Mouse (Mus musculus) layer of hippocampus, postnatal 10 days (tissue): ENCODE measurements around the gene Cdip1. TPM values are rescaled to one million over a fixed set of nuclear protein-coding genes. Genes with fewer than 3 reads are reported as not detected.
"Not testable (repeated sequence)": the region's sequence is repeated elsewhere in the genome, so short reads cannot be mapped to it uniquely, and the experiment has no call there.

Experiments
- DNase-seq, 2 experiments: peaks; one replicate each; pipeline ENCODE4 v3.0.0; 2021; ENCODE audit warnings: low spot score in 2 of 2
- total RNA-seq, 2 experiments: library from RNA; stranded (reverse); gene quantifications; 2 replicates each; pipeline ENCODE4 v1.2.3; 2021

Gene Cdip1
- total RNA-seq, 2 experiments from 2014 or later, result 137 to 139 TPM

GRCm38 (mm10) chr16:4773289-4773970, 16.7 kb downstream of the Cdip1 start:
- DNase-seq, result no peak

GRCm38 (mm10) chr16:4768719-4769118, 21.4 kb downstream of the Cdip1 start:
- DNase-seq, result no peak

GRCm38 (mm10) chr16:4767012-4767790, 22.9 kb downstream of the Cdip1 start:
- no peak for DNase-seq

GRCm38 (mm10) chr16:4765852-4766251, 24.2 kb downstream of the Cdip1 start:
- DNase-seq, result no peak

GRCm38 (mm10) chr16:4763276-4763675, 26.8 kb downstream of the Cdip1 start:
- no peak for DNase-seq

- DNase-seq, result no peak
These were observed 27.7 kb downstream of the Cdip1 start for GRCm38 (mm10) chr16:4762437-4762836.

- DNase-seq, result not testable (repeated sequence)
These were observed 33.3 kb downstream of the Cdip1 start for GRCm38 (mm10) chr16:4756660-4757335.

- no peak for DNase-seq
These were observed 36.0 kb downstream of the Cdip1 start for GRCm38 (mm10) chr16:4754045-4754444.

- no peak for DNase-seq
These were observed 37.9 kb downstream of the Cdip1 start for GRCm38 (mm10) chr16:4752155-4752554.

- DNase-seq, result no peak
These were observed 47.9 kb downstream of the Cdip1 start for GRCm38 (mm10) chr16:4742186-4742585.

GRCm38 (mm10) chr16:4739994-4740393, 50.1 kb downstream of the Cdip1 start:
- DNase-seq, result no peak

- DNase-seq, result no peak
These were observed 53.8 kb downstream of the Cdip1 start for GRCm38 (mm10) chr16:4736262-4736661.

- DNase-seq, result no peak
These were observed 59.2 kb downstream of the Cdip1 start for GRCm38 (mm10) chr16:4730776-4731358.

- no peak for DNase-seq
These were observed 62.1 kb downstream of the Cdip1 start for GRCm38 (mm10) chr16:4727963-4728362.

GRCm38 (mm10) chr16:4727526-4727925, 62.6 kb downstream of the Cdip1 start:
- no peak for DNase-seq

GRCm38 (mm10) chr16:4726528-4727128, 63.5 kb downstream of the Cdip1 start:
- no peak for DNase-seq

GRCm38 (mm10) chr16:4725780-4726527, 64.1 kb downstream of the Cdip1 start, which contains the start of gene Hmox2:
TSS of gene Hmox2 (plus strand) at chr16:4726361.
- DNase-seq, result peak; percentile 91 to 95

- DNase-seq, result no peak
These were observed 64.8 kb downstream of the Cdip1 start for GRCm38 (mm10) chr16:4725266-4725665.

- DNase-seq, result no peak
These were observed 67.2 kb downstream of the Cdip1 start for GRCm38 (mm10) chr16:4722915-4723209.

GRCm38 (mm10) chr16:4722128-4722914, 67.8 kb downstream of the Cdip1 start:
- DNase-seq, result no peak
